Mouse (Mus musculus): ENCODE measurements at regions not wholly inside any gene's neighbourhood (a gene's known extent, or its start where the extent isn't known, plus 50 kb on each side); places are given as distances from the start of the nearest gene placed in this dataset.
"Not testable (repeated sequence)": the region's sequence is repeated elsewhere in the genome, so short reads cannot be mapped to it uniquely, and the experiment has no call there.

DNA sequence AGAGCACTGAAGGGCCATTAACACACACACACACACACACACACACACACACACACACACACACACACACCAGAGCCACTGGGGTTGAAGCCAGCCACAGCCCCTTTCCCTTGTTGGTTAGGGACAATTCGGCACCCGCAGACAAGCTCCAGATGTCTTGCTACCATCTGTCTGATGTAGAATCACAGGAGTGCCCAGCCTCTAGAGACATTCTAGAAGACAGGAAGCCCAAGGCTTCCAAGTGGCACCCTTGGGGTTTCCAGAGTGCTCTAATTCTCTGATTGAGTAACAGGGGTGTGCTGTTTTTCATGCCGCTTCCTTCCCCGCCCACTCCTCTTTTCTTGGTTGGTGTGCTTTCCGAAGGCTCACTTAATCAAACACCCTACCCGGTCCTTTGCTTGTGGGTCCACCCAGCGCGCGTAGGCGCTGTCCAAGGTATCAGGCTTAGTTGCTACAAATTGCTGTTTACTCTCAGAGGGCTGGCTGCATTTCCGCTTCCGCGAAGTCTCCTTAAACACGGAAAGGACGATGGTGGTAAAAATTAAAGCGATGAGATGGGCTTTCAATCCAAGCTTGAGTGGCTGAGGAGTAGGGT is 59.5 kb upstream of the Zbtb18 start:
- no peak for DNase-seq (ENCODE audit: low spot score in 2 of 2)

DNA sequence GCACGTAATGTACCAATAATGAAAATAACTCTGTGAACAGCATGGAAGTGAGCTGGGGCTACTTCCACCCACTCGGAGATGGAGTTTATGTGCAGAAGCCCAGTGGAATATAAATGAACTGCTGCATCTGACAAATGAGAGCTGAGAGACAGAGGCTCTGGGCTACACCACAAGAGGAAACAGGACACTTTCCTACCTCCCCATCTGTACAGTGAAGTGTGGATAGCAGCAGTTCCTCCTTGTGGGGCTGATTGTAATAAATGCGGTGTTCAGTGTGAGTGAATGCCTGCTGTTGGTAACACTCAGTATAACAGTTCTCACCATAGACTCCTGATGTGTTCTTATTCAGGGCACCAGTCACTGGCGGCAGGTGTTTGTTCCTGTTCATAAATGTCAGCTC is 60.0 kb upstream of the Zbtb18 start:
- DNase-seq (ENCODE audit: low spot score in 2 of 2) = no peak

DNA sequence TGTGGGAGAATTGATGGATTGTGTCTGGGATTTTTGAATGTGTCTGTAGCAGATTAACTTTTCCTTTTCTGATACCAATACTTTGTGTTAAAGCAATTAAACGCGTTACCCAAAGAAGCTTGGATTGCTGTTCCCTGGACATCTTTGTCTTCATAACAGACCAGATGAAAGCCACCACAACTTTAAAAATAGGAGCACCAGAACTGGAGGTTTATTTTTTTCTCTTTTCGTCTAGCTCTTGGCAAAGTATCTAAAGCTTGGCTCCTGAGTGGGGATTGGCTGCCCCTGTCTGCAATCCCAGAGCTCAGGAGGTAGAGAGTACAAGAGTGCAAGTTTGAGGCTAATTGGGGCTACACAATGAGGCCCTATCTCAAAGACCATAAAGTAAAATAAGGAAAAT is 64.0 kb upstream of the Zbtb18 start:
- no peak for DNase-seq (ENCODE audit: low spot score in 2 of 2)

DNA sequence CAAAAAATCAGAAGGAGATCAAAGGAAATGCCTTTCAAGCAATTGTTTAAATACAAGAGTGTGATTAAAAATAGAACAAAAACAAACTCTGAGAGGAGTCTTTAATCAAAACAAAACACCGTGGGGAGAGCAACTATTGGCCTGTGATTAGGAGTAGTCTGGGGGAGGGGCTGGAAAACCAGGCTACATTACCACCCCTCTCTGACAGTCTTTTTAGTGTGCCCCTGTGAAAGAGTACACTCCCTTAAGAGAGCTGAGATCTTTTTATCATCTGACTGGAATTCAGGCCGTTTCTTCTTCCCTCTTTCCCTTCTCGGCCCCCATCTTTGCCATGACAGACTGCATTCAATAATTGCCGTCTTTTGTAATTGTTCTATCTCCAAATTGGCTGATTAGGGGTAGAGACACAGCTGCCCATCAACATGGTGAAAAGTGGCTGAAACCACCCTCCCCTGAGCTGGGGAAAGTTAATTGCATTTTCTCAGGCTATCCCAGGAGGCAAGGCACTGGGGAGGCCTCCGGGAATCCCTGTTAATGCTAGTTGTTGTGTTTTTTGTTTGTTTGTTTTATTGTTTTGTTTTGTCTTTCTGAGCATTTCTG is 68.8 kb upstream of the Zbtb18 start:
- no peak for DNase-seq (ENCODE audit: low spot score in 2 of 2)

DNA sequence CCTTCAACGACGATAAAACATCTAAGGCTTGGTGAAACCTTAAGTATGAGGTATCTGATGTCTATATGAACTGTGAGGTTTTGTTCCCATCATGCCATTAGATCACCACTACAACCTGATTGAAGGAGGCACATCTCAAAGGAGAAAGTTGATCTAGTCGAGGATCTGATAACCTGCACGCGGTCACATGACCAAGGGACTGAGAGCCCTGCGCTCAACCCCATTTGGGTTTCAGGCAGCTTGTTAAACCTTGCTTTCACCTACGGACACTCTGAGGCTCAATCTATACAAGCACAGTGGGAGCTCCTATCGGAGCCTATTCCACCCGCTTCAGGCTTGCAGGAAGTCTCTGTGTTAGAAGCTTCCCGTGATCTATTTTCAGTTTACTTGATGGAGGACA is 70.1 kb upstream of the Zbtb18 start:
- DNase-seq (ENCODE audit: low spot score in 2 of 2) = no peak

DNA sequence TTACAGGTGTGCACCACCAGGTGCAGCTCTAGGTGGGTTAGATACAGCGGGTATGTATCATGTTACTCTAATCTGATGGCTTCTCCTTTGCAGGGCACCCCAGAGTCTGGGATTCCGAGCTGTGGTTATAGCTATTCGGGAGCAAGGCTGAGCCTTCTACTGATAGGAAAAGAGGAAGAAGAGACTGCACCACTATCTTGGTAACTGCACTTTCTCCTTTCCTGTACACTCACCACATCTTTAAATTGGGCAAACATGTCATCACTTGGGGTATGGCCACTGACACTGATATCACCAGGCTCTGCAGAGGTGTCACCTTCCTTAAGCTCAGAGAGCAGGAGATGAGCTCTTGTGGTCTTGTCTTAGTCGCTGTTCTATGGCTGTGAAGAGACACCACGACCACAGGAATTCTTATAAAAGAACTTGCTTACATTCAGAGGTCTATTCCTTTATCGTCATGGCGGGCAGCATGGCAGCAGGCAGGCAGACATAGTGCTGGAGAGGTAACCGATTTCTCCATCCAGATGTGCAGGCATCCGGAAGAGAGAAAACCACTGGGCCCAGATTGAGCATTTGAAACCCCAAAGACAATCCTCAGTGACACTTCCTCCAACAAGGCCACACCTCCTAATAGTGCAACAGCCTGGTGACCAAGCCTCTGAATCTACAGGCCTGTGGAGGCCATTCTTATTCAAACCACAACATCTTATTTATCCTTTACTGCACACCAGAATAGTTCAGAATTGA is 74.1 kb upstream of the Zbtb18 start:
- no peak for DNase-seq (ENCODE audit: low spot score in 2 of 2)

DNA sequence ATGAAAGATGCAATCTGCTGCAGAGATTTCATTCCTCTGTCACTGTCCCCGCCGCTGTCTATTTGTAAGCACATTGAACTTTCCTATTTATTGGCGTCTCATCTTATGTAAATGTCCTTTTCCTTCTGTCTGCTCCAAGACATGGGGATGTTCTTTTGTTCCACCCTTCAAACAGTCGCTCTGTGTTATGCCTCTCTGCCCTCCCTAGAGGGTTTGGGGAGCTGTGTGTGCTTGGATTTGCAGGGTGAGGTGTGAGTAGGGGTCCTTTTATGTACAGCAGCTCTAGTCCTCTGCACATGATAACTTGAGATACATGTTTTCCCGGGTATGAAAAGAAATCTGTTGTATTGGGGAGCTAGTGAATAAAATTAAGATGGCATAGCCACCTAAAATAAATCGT is 75.2 kb upstream of the Zbtb18 start:
- DNase-seq (ENCODE audit: low spot score in 2 of 2) = no peak

DNA sequence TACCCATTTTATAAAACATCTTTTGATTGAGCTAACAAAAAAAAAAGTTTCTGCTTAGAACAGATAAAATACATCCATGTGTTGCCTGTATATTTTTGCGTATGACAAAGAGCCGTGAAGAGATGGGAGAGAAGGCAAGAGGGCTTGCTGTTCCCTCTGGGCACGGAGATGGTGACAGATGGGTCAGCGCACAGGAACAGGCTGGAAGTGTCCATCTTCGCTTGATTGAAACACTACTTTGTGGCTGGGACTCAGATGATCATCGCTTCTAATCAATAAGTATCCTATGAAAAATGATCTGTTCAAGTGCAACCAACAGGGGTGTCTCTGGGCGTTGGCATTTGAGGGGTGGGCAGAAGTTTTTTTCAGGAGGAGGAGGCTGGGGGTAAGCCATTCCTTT is 75.7 kb upstream of the Zbtb18 start:
- DNase-seq (ENCODE audit: low spot score in 2 of 2) = no peak

DNA sequence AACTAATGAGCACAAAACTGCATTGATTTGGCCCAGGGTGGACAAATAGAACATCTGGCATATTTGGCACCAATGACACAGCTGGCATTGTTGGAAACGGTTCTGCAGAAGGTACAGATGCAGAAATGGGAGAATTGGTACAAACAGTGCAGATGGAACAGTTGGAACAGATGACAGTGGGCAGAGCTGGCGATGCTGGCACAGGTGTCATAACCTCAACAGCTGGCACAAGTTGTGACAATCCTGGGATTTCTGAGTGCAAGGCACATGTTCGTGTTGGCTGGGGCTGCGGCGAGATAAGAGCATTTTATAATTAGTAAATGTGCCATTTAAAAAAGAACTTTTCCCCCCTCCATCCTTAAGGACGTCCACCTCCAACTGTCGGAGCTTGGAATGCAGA is 77.8 kb upstream of the Zbtb18 start:
- no peak for DNase-seq (ENCODE audit: low spot score in 2 of 2)

DNA sequence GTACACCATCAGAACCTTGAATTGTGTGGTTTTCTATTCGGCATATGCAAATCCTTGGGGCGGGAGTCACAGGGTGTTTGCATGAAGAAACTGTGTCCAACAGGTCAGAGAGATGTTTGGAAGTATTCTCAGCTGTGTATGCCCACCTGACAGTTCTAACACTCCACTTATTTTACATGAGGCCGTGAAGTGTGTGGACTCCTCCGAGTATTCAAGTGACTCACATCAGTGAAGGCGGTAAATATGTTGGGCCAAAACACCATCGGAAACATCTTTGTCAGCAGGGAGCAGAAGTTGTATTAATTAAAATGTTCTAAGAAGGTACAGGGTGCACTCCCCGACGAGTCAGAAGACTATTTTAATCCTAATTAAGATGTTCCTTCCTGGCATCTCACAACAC is 79.8 kb upstream of the Zbtb18 start:
- DNase-seq (ENCODE audit: low spot score in 2 of 2) = no peak

DNA sequence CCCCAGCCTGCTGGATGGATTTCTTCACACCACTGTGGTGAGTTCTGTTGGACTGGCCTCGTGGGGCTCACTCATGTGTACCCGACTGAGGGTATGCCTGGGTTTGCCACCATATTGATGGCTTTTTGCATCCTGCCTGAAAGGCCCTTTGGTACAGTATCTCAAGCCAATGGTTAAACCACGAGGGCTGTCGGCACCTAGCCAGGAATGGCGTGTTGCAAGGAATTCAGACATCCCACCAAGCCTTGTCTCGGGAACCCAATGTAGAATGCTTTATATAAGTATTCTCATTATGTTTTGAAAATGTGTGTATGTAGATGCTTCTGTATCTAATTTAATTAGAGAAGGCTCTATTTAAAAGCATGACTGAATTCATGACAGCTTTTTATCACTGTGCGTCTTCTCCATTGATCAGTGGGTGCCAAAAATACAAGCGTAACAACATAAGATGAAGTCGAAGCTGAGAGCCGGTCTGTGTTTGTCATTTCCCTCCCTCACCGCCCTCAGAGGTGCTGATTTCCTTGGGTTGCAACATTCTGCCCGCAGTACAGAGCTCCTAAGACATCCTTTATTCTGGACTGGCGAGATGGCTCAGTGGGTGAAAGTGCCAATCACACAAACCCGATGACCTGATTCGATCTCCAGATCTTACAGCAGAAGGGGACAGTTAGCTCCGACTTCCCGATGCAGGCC is 90.5 kb upstream of the Akt3 start:
- DNase-seq (ENCODE audit: low spot score in 2 of 2) = no peak

DNA sequence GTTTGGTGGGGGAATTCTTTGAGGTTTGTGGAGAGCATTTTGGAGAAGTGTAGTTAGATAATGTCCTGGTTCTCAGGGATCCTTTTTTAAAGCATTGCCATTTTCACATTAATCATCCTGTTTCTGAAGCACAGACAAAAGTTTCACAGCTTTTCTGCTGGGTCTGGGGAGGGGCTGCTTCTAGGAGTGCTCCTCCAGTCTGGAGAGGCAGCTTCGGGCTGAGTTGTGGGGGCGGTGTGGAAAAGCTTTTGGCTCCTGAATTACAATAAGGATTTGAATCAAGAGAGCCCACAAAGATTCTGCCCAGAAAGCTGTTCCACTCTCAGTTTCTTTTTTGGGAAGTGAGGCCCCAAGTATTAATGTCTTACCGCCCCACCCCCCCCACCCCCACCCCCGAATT is 89.2 kb upstream of the Akt3 start:
- no peak for DNase-seq (ENCODE audit: low spot score in 2 of 2)

DNA sequence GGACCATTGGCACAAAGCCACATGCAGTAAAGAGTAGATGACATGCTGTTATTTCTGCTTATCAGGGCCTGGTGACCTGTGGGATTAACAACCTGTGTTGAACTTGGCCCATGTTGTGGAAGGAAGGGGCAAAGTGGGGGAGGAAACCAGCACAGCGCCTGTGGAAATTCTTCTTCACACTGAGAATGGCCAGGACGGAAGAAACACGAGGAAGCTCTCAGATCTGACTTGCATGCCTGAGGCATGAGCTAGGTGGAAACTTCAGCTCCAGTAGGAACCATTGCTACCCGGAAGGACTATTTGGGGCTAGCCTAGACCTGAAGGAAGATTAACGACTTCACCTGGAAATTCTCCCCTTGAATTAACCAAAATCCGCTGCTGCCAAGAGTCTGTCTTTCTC is 88.5 kb upstream of the Akt3 start:
- DNase-seq (ENCODE audit: low spot score in 2 of 2) = no peak

DNA sequence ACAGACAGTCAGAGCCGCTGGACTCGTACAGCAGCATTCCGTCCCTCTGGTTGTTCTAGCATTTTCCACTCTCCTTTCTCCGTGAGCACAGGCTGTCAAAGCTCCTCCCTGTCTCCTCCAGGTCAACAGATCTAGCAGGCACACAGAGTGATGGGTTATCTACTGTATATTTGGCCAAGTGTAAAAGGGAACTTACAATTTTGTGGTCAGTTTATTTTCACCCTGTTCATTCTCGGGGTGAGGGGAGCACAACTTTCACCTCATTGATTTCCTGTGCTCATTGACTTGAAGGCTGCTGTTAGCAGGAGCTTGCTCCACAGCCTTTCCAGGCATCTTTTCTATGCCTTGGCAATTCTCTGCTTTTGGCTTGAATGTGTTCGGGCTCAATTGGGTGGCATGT is 87.5 kb upstream of the Akt3 start:
- no peak for DNase-seq (ENCODE audit: low spot score in 2 of 2)

DNA sequence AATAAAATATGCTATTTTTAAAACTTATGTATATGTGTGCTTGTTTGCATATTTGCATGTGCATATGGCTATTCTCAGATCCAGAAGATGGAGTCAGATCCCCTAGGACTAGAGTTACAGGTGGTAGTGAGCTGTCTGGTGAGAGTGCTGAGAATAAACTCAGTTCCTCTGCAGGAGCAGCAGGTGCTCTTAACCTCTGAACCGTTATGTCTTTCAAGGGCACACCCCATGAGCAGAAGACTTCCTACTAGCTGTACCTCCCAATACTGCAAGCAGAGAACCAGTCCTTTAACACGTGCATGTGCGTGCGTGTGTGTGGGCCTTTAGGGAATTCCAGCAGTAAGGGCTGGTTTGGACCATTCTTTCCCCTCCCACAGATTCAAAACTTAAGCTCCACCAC is 85.9 kb upstream of the Akt3 start:
- DNase-seq (ENCODE audit: low spot score in 2 of 2) = no peak

DNA sequence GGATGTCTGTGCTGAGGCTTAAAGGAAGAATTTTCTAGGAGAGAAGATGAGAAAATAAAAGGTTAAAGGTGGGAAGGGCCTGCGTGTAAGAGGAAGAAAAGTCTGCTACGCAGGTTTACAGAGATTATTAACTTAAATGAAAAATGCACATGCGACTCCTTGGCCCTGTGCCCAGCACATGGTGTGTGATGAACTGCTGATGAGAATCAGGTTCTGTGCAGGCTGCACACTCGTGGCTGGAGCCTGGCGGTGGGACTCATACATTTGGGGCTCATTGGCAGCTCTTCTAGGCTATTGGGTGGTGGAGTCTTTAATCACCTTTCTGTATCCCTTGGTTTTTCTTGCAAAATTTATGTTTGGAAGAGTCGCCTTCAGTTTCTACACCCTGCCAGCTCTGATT is 85.1 kb upstream of the Akt3 start:
- no peak for DNase-seq (ENCODE audit: low spot score in 2 of 2)

DNA sequence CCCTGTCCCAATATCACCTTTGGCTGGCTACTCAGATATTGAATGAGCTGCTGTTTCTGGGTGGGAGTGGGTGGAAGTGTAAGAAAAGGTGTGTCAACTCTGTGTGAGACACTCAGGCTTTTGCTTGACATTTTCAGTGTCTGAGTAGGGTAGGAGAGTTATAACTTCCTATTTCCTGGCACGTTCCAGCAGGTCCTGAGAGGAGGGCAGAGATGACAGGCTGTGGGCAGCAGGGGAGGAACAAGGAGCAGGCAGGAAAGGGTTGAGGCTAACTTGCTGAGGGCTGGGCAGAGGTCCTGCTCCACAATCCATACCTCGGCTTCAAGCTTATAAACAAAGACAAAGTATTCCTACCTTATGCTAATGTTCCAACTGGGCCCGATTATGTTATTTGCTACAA is 82.2 kb upstream of the Akt3 start:
- no peak for DNase-seq (ENCODE audit: low spot score in 2 of 2)

DNA sequence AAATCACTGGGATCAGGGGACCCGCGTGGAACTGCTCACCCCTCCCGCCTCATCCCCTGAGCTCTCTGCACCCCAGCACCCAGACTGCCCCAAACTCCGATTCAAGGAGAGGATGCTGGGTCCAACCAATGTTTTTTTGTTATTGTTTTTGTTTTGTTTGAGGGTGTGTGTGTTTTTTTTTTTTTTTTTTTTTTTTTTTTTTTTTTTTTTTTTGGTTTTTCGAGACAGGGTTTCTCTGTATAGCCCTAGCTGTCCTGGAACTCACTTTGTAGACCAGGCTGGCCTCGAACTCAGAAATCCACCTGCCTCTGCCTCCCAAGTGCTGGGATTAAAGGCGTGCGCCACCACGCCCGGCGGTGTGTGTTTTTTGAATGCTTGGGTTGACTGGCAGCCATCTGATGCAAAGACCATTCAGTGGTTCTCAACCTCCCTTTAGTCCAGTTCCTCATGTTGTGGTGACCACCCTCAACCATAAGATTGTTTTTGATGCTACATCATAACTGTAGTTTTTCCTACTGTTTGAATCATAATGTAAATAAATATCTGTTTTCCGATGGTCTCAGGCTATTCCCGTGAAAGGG is 81.3 kb upstream of the Akt3 start:
- not testable (repeated sequence) for DNase-seq (ENCODE audit: low spot score in 2 of 2)

DNA sequence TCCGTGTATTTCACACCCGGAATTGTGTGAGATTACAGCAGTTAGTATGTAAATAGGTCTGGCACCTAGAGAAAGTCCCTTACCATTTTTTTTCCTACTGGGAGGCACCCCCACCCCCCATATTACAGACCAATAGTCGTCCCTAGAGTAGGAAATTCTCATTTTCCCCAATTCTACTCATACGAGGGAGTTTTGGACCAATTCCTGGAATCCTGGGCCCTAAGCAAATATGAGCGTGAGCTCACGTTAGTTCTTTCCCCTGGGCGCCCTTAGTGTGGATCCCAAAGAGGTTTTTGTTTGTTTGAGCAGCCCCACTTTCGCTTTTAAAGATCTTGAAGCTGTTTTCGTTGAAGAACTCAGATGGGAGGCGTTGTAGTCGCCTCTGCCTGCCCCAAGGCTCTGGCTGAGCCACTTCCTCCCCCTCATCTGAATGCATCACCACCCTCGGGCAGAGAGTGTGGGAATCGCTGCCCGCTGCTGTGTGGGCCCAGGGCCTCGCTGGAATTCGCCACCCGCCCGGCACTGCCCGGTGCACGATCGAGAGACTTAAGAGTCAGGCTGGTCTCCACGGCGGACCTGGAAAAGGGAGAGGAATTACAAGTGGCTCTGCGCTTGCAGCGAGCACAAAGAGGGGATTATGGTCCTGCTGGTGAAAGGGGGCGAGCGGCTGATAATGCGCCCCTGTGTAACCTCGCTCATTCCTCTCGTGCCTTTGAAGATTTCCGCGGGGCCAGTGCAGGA is 80.6 kb upstream of the Akt3 start:
- DNase-seq (ENCODE audit: low spot score in 2 of 2) = peak; percentile 42 to 61

DNA sequence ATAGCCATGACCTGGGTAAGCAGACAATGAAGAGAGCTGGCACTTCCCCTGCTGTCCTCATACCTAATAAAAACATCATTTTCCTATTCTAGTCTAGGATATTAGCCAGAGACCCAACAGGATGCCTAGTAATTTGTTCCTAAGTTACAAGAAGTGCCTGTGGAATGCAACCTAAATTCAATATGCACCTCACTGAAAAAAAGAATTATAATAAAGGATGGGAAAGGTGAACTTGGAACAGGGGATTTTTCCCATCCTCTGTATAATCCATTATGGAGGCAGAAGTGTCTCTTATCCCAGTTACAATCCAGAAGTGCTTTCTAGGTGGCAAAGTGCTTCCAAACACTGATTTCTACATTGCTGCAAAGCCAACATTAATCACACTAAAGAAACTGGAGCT is 79.8 kb upstream of the Akt3 start:
- no peak for DNase-seq (ENCODE audit: low spot score in 2 of 2)

DNA sequence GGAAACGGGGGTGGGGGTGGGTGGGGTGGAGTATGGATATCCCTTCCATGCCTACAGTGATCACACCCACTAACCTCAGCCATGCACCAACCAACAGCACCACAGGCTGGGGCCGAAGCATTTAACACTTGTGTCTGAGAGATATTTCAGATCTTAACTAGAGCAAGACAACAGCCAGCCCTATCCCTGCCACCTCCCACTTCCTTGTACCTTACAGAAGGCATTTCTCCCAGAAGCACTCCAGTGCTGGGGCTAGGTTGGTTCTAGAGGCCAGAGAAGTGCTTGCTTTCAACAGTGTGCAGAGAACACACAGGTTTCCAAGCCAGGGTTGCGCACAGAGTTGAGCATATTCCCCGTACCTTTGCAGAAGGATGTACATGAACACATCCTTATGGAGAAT is 79.1 kb upstream of the Akt3 start:
- DNase-seq (ENCODE audit: low spot score in 2 of 2) = no peak

DNA sequence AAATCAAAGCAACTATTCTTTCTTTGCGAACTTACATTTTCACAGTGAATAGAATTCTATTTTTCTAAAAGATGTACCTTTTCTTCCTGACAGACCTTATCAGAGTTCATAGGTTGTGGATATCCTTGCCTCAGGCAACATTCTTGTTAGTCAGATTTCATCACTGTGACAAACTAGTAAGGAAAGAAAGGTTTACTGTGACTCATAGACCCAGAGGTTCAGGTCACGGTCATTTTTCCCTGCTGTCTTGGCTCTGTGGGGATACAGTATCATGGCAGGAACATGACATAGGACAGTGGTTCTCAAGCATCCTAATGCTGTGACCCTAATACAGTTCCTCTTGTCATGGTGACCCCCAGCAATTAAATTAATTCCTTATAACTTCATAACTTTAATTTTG is 78.4 kb upstream of the Akt3 start:
- no peak for DNase-seq (ENCODE audit: low spot score in 2 of 2)
